Mouse (Mus musculus): Measurements from ENCODE around the gene Nvl. TPM values are rescaled to one million over a fixed set of nuclear protein-coding genes. Genes with fewer than 3 reads are reported as not detected.

Nvl gene
- polyA plus RNA-seq, 1 experiment from 2014 or later, result 38.1 TPM

Other genes starting within 250 kb of the Nvl start
- 162 and 171 TPM in 2 replicates for gene Pycr2, start 239.9 kb downstream of the Nvl start, polyA plus RNA-seq (2014; fragmentation: Nextera tagmentation; extraction: Ambion mirVana)
- gene Lefty1, start 209.2 kb downstream of the Nvl start, polyA plus RNA-seq (2014; fragmentation: Nextera tagmentation; extraction: Ambion mirVana), result 7.3 and 9.5 TPM in 2 replicates
- gene Tmem63a, start 201.9 kb downstream of the Nvl start, polyA plus RNA-seq (2014; fragmentation: Nextera tagmentation; extraction: Ambion mirVana), result 7.8 and 8.3 TPM in 2 replicates
- gene Ephx1, start 123.3 kb downstream of the Nvl start, polyA plus RNA-seq (2014; fragmentation: Nextera tagmentation; extraction: Ambion mirVana), result 1.6 and 1.7 TPM in 2 replicates
- not detected in 2 replicates for gene 9130409I23Rik, start 93.0 kb downstream of the Nvl start, polyA plus RNA-seq (2014; fragmentation: Nextera tagmentation; extraction: Ambion mirVana)
- 77.6 and 82.7 TPM in 2 replicates for gene Cnih4, start 489 bp upstream of the Nvl start, polyA plus RNA-seq (2014; fragmentation: Nextera tagmentation; extraction: Ambion mirVana)
- gene Wdr26, start 67.8 kb upstream of the Nvl start, polyA plus RNA-seq (2014; fragmentation: Nextera tagmentation; extraction: Ambion mirVana), result 33.8 and 40.0 TPM in 2 replicates
- gene Cnih3, start 208.4 kb upstream of the Nvl start, polyA plus RNA-seq (2014; fragmentation: Nextera tagmentation; extraction: Ambion mirVana), result 0.12 TPM in 1 of 2 replicates, not detected in the other